Mouse (Mus musculus): Measurements from ENCODE around the gene Mier2. TPM values are rescaled to one million over a fixed set of nuclear protein-coding genes. Genes with fewer than 3 reads are reported as not detected.

Mier2 gene
- 16.4 and 19.6 TPM in 2 replicates for polyA plus RNA-seq (2012; rRNA removed)
- polyA plus RNA-seq (2014; fragmentation: Nextera tagmentation; extraction: Ambion mirVana): 5.2 and 7.6 TPM in 2 replicates

DNA sequence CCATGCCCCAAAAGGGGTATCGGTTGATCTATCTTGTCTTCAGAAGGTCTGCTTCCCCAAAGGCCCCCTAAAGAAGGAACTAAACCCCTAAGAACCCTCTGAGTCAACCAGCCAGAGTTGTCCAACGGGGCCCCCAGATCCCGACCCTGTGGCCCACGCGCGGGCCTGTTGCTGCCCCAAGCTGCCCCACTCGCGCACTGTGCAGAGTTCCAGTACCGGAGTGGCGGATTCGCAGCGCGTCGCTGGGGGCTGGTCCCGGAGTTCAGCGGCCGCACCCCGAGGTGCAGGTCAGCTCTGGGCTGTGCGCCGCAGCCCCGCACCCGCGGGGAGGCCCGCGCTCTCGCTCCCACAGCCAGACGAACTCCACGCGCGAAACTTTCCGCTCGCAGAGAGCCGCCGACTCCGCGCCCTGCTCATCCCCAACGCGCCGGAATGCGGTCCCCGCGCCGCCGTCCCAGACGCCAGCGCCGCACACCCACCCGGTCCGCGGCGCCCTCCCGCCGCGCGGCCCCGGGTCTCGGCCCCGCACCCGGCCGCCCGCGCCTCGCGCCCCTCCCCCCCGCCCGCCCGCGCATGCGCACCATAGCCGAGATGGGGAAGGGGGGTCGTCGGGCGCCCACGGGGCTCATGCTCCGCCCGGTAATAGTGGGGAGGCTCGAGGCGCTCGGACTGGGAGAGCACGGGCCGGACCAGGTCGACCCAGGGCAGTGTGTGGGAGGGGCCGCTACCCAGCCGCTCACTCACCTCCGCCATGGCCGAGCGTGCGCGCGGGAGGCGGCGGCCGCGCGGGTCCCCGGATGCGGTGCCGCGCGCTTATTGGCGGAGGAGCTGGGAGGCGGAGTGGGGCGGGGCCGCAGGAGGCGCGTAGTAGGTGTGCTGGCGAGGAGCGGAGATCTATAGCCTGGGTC, at the start of gene Mier2:
TSS of gene Mier2 (minus strand) at position 870 of the 908 bp plus-strand sequence.
- Histone ChIP-seq H3K4me2 (ENCODE audit: low read depth) (peak within 1 kb of the TSS; percentile 77), H3K27me3 (ENCODE audit: control insufficient read depth, insufficient read depth, low read length) (no peaks in the 10 kb centered on the region), H3K4me3 (ENCODE audit: insufficient read depth in 1 of 2, low read depth in 2 of 2, low read length in 2 of 2) (peak within 1 kb of the TSS; percentile 56 to 82), H3K27ac (no peak within 1 kb of the TSS), H3K9me3 (ENCODE audit: control insufficient read depth, low read length) (no peaks in the 10 kb centered on the region), H3K36me3 (replicated peaks; ENCODE audit: control insufficient read depth, insufficient read depth, low read depth) (no peaks in the 10 kb centered on the region), H3K9ac (replicated peaks) (peak within 1 kb of the TSS; percentile 73), H3K4me1 (replicated peaks; ENCODE audit: control insufficient read depth in 2 of 2, insufficient read depth in 2 of 2, low read length in 1 of 2) (peaks cover 0 to 12% of the 10 kb centered on the region in 2 experiments; a peak in 2 of 4 replicates)
- TF ChIP-seq CTCF (IDR thresholded peaks at IDR 0.05; ENCODE audit: low read depth): no peak
- no peak for TF ChIP-seq EP300 (IDR thresholded peaks at IDR 0.05; ENCODE audit: low read depth)
- WGBS (ENCODE audit: insufficient replicate concordance): under 1% methylated on average over 86 of the region's 108 CpGs
- peak; percentile 29 to 46 (median 45) for DNase-seq (ENCODE audit: low read depth in 3 of 3, low spot score in 3 of 3)
- peak; percentile 81 for ATAC-seq (ENCODE audit: insufficient read depth)

DNA sequence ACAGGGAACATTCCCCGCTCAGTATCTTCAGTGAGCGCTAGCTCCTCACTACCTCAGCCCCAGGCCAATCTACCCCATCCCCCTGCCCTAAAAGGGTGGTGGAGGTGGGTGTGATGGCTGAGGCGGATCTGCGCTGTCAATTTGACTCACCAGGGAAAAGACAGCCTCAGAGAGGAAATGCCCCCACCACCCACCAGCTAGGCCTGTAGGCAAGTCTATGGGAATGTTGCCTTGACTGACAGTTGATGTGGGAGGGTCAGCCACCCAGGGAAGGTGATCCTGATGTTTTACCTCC, 42.9 kb upstream of the Mier2 start:
- no peaks in the 10 kb centered on the region; the same call in 1 of the 2 replicates for H3K27me3 ChIP-seq (ENCODE audit: control insufficient read depth, insufficient read depth, low read length)
- no peak for DNase-seq (ENCODE audit: low read depth in 3 of 3, low spot score in 3 of 3)
- no peaks in the 10 kb centered on the region for H3K9me3 ChIP-seq (ENCODE audit: control insufficient read depth, low read length)
- H3K4me2 ChIP-seq (ENCODE audit: low read depth): no peak overlapping the region
- no peak overlapping the region for H3K9ac ChIP-seq (replicated peaks)
- TF ChIP-seq EP300 (IDR thresholded peaks at IDR 0.05; ENCODE audit: low read depth) (no peak), CTCF (IDR thresholded peaks at IDR 0.05; ENCODE audit: low read depth) (no peak)
- WGBS (ENCODE audit: insufficient replicate concordance): 67% methylated on average over 4 of the region's 4 CpGs
- ATAC-seq (ENCODE audit: insufficient read depth): no peak
- H3K36me3 ChIP-seq (replicated peaks; ENCODE audit: control insufficient read depth, insufficient read depth, low read depth): no peaks in the 10 kb centered on the region
- H3K4me3 ChIP-seq (ENCODE audit: insufficient read depth in 1 of 2, low read depth in 2 of 2, low read length in 2 of 2): no peak overlapping the region
- H3K27ac ChIP-seq: no peak overlapping the region
- H3K4me1 ChIP-seq (replicated peaks; ENCODE audit: control insufficient read depth in 2 of 2, insufficient read depth in 2 of 2, low read length in 1 of 2): no peaks in the 10 kb centered on the region

GRCm38 (mm10) chr10:79597051-79597935, 42.3 kb upstream of the Mier2 start:
- Histone ChIP-seq H3K27ac (no peak overlapping the region), H3K4me2 (ENCODE audit: low read depth) (no peak overlapping the region), H3K4me3 (ENCODE audit: insufficient read depth in 1 of 2, low read depth in 2 of 2, low read length in 2 of 2) (no peak overlapping the region), H3K36me3 (replicated peaks; ENCODE audit: control insufficient read depth, insufficient read depth, low read depth) (no peaks in the 10 kb centered on the region), H3K9ac (replicated peaks) (no peak overlapping the region), H3K27me3 (ENCODE audit: control insufficient read depth, insufficient read depth, low read length) (no peaks in the 10 kb centered on the region; the same call in 1 of the 2 replicates), H3K9me3 (ENCODE audit: control insufficient read depth, low read length) (no peaks in the 10 kb centered on the region), H3K4me1 (replicated peaks; ENCODE audit: control insufficient read depth in 2 of 2, insufficient read depth in 2 of 2, low read length in 1 of 2) (no peaks in the 10 kb centered on the region)
- ATAC-seq (ENCODE audit: insufficient read depth): no peak
- DNase-seq (ENCODE audit: low read depth in 3 of 3, low spot score in 3 of 3): no peak
- WGBS (ENCODE audit: insufficient replicate concordance): 24% methylated on average over 13 of the region's 13 CpGs
- TF ChIP-seq EP300 (IDR thresholded peaks at IDR 0.05; ENCODE audit: low read depth) (no peak), CTCF (IDR thresholded peaks at IDR 0.05; ENCODE audit: low read depth) (no peak)

GRCm38 (mm10) chr10:79595590-79595929, 40.6 kb upstream of the Mier2 start:
- DNase-seq (ENCODE audit: low read depth in 3 of 3, low spot score in 3 of 3) (no peak), ATAC-seq (ENCODE audit: insufficient read depth) (no peak)
- Histone ChIP-seq H3K9me3 (ENCODE audit: control insufficient read depth, low read length) (no peaks in the 10 kb centered on the region), H3K4me3 (ENCODE audit: insufficient read depth in 1 of 2, low read depth in 2 of 2, low read length in 2 of 2) (no peak overlapping the region), H3K36me3 (replicated peaks; ENCODE audit: control insufficient read depth, insufficient read depth, low read depth) (no peaks in the 10 kb centered on the region), H3K4me2 (ENCODE audit: low read depth) (no peak overlapping the region), H3K27ac (no peak overlapping the region), H3K27me3 (ENCODE audit: control insufficient read depth, insufficient read depth, low read length) (no peaks in the 10 kb centered on the region; the same call in 1 of the 2 replicates), H3K4me1 (replicated peaks; ENCODE audit: control insufficient read depth in 2 of 2, insufficient read depth in 2 of 2, low read length in 1 of 2) (no peaks in the 10 kb centered on the region), H3K9ac (replicated peaks) (no peak overlapping the region)
- WGBS (ENCODE audit: insufficient replicate concordance): 39% methylated on average over 8 of the region's 8 CpGs
- no peak for TF ChIP-seq CTCF (IDR thresholded peaks at IDR 0.05; ENCODE audit: low read depth)
- TF ChIP-seq EP300 (IDR thresholded peaks at IDR 0.05; ENCODE audit: low read depth): no peak
